Mouse (Mus musculus) liver, embryonic 14.5 days (tissue): Measurements from ENCODE around the gene Dot1l.

Source experiments
- CTCF ChIP-seq: IDR thresholded peaks from 2 replicates; pipeline ENCODE4 v1.5.1; 2016; ENCODE audit warnings: antibody characterized with exemption, low read depth, control low read depth
- EP300 ChIP-seq: IDR thresholded peaks from 2 replicates; pipeline ENCODE4 v1.6.1; 2016; ENCODE audit warnings: antibody characterized with exemption, low read depth

- TF ChIP-seq CTCF, result no peak
- no peak for TF ChIP-seq EP300
These were observed 51.5 kb downstream of the Dot1l start for GRCm38 (mm10) chr10:80806341-80807056.
